Mouse (Mus musculus) cerebellum, postnatal 36 days (tissue): ENCODE measurements around the gene Cdh4.

Experiments
- DNase-seq, 2 experiments: peaks; one replicate each; pipeline ENCODE4 v3.0.0; 2021 to 2022; ENCODE audit warnings: mixed read lengths in 2 of 2

The Cdh4 gene

GRCm38 (mm10) chr2:179687243-179687681 is 245.0 kb downstream of the Cdh4 start:
- no peak for DNase-seq

GRCm38 (mm10) chr2:179688976-179689375 is 246.7 kb downstream of the Cdh4 start:
- DNase-seq, result no peak

- no peak for DNase-seq
These were observed 247.5 kb downstream of the Cdh4 start for GRCm38 (mm10) chr2:179689761-179690160.

- no peak for DNase-seq
These were observed 248.3 kb downstream of the Cdh4 start for GRCm38 (mm10) chr2:179690571-179690970.

GRCm38 (mm10) chr2:179694936-179695335 is 252.7 kb downstream of the Cdh4 start:
- DNase-seq, result no peak

GRCm38 (mm10) chr2:179697601-179698000 is 255.4 kb downstream of the Cdh4 start:
- DNase-seq, result no peak

GRCm38 (mm10) chr2:179698196-179698985 is 256.2 kb downstream of the Cdh4 start:
- peak; percentile 59 to 67 for DNase-seq

- DNase-seq, result no peak
These were observed 262.8 kb downstream of the Cdh4 start for GRCm38 (mm10) chr2:179705043-179705442.

GRCm38 (mm10) chr2:179705461-179705860 is 263.2 kb downstream of the Cdh4 start:
- peak; percentile 43 to 59 for DNase-seq

GRCm38 (mm10) chr2:179706616-179707015 is 264.4 kb downstream of the Cdh4 start:
- DNase-seq, result no peak

- DNase-seq, result no peak
These were observed 266.9 kb downstream of the Cdh4 start for GRCm38 (mm10) chr2:179709111-179709510.

GRCm38 (mm10) chr2:179712690-179713089 is 270.5 kb downstream of the Cdh4 start:
- DNase-seq, result no peak

GRCm38 (mm10) chr2:179713326-179713725 is 271.1 kb downstream of the Cdh4 start:
- DNase-seq, result no peak

GRCm38 (mm10) chr2:179714145-179714544 is 271.9 kb downstream of the Cdh4 start:
- DNase-seq, result peak in 1 of 2 experiments; percentile 18

- no peak for DNase-seq
These were observed 273.1 kb downstream of the Cdh4 start for GRCm38 (mm10) chr2:179715375-179715774.

GRCm38 (mm10) chr2:179720366-179720765 is 278.1 kb downstream of the Cdh4 start:
- DNase-seq, result no peak

GRCm38 (mm10) chr2:179721534-179722516 is 279.6 kb downstream of the Cdh4 start:
- DNase-seq, result no peak

- no peak for DNase-seq
These were observed 280.6 kb downstream of the Cdh4 start for GRCm38 (mm10) chr2:179722776-179723386.

- DNase-seq, result no peak
These were observed 281.2 kb downstream of the Cdh4 start for GRCm38 (mm10) chr2:179723401-179723800.

GRCm38 (mm10) chr2:179729002-179729401 is 286.8 kb downstream of the Cdh4 start:
- DNase-seq, result peak; percentile 47 to 56

- no peak for DNase-seq
These were observed 287.6 kb downstream of the Cdh4 start for GRCm38 (mm10) chr2:179729802-179730201.

GRCm38 (mm10) chr2:179733141-179733831 is 291.1 kb downstream of the Cdh4 start:
- DNase-seq, result no peak
